Mouse (Mus musculus): ENCODE measurements at regions not wholly inside any gene's neighbourhood (a gene's known extent, or its start where the extent isn't known, plus 50 kb on each side); places are given as distances from the start of the nearest gene placed in this dataset.

DNA sequence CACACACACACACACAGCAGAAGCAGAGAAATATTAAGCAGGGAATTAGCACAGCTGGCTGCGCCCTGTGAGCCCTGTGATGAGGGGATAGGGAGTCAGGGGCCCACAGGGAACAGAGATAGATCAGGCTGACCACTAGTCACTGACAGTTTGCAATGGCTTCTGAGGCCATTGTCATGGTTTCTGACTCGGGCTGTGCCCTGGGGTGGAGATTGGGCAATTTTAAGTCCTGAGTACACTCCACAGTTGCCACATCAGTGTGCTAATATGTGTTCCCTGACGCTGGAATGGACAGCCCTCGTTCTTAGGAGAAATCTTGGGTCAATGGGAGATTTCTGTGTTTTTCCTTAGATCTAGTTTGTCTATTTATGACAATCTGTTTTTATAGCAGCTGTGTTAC, 148.3 kb upstream of the Nectin1 start:
- no peak for ATAC-seq (ENCODE audit: low TSS enrichment)

DNA sequence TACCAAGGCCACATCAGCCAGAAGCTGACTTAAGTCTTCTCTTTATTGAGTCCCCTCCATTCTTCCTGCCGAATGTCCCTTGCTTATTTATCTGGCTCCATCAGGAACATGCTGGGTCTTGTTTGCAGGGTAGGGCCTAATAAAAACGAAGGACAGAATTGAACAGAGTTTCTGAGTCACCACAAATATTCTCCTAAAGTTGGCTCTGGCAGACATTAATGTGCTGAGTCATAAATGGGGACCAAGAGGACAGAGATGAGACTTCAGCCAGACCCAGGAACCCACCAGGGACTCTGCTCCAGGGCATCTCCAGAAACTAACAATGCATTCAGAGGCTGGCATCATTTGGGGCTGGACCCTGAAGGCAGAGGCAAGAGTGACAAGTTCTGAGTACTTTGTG, 143.4 kb upstream of the Nectin1 start:
- ATAC-seq (ENCODE audit: low TSS enrichment) = no peak

DNA sequence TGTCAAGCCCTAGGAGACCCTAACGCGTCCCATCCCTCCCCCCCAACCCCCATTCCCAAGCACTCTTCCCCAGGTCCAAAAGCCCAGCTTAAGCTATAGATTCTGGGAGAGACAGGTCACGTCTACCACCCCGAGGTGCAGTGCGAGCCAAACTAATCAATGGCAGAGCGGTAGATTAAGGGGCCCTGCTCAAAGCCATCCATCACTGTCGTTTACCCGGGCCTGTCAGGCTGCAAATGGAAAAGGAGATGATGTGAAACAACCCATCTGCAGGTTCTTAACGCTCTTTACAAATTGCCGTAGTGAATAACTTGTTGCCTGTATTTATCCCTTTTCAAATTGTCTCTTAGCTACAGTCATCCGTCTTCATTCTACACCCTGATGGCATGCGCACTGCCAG, 126.2 kb upstream of the Nectin1 start:
- no peak for ATAC-seq (ENCODE audit: low TSS enrichment)

DNA sequence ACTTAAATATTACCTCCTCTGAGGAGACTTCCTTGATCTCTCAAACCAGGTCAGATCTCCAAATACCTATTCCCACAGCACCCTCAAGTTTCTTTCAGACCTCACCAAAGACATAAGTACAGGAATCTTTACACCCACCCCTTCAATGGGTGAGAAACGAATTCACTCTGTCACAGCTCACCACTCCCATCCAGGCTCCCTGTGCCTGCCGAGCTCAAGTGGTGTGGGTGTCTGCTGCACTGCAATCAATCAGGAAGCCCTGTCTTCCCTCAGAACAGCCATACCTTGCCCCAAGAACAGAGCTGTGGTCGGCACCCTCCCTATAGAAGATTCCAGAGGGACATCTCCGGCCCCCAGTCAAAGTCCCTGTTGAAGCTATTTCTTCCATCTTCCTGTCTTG, 116.2 kb upstream of the Nectin1 start:
- peak; percentile 52; the same call in 1 of the 2 replicates for ATAC-seq (ENCODE audit: low TSS enrichment)

DNA sequence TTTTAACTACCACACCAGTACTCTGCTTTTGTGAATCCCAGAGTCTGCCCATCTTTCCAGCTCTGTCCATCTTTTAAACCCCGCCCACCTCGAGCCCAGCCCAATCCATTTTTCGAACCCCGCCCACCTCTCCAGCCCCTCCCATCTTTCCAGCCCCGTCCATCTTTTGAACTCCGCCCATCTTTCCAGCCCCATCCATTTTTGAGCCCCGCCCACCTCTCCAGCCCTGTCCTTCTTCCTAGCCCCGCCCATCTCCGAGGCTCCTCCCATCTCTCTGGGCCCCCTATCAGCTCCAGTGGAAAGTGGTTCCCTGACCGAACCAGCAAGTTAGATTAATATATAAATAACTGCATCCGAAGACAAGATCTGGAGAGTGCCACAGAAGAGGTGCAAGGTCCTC, 115.0 kb upstream of the Nectin1 start:
- no peak for ATAC-seq (ENCODE audit: low TSS enrichment)

DNA sequence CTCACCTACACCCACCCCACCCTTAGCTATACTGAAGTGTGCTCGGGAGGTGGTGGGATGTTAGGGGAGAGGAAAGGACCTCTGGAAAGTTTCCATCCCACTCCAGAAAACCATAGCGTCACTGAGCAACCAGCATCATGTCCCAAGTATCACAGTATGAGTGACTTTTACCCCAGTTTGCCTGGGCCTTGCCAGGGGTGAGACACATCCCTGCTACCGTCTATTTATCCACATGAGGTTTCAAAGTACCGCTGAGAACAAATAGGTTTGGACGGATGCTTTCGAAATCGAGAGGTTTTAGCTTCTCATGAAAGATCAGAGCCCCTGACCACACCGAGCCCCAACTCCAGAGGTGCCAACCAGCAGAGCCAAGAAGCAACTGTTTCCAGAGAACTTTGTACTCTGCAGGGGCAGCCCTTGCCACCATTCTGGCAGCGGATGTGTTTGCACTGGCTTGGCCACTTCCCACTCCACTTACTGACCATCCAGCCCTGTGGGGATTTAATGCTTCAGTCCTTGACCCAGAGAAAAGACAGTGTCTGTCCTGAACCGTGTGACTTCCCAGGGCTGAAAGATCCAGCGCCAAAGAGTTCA, 107.3 kb upstream of the Nectin1 start:
- no peak for ATAC-seq (ENCODE audit: low TSS enrichment)

DNA sequence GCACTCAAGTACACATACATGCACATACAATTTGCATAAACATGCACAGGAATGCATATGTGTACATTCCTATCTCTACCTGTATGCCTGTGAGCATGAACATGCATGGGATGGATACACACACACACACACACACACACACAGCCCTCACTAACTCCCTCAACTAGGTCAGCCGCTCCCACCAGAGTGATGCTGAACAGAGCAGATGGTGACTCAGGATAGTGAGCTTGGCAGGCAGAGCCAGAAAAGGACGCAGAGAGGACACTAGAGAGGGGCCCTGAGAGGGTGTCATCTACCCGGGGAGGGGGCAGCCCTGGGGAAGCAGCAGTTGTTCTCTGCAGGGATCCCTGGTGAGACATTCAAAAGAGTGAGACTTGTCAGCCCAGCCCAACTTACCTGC, 85.6 kb upstream of the Nectin1 start:
- peak; percentile 59; the same call in 1 of the 2 replicates for ATAC-seq (ENCODE audit: low TSS enrichment)

DNA sequence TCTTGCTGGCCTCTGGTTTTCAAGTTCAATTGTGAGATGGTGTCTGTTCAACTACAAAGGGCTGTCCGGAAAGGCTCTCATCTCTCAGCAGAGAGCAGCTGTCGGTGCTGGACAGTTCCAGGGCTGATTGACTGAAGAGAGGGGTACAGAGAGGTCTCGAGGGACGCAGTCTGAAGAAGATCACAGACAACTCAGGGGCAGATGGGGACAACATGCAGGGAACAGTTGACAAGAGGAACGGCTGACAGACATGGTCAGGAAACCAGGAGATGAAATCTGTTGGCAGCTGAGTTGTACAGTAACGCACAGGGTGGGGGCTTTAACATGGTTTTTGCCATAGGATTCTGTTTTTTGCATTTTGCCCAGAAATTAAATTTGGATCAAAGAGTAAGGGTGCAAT, 84.5 kb upstream of the Nectin1 start:
- no peak for ATAC-seq (ENCODE audit: low TSS enrichment)

DNA sequence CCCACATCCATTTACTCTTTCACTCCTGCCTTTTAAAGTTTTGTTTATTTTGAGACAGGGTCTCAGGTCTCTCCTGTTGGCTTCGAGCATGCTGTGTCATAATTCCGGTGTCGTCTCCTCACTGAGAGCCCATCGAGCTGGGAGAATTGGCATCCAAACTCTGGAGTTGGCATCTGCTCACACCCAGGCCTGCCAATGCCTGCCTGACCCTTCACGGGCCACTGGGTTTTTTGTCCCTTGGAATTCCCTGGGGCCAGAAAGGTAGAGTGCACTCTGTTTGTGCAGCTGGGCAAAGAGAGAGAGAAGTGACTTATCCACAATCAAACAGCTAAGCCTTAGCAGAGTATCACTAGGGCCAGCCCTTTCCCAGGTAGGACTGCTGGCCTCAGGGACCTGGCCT, 83.6 kb upstream of the Nectin1 start:
- no peak for ATAC-seq (ENCODE audit: low TSS enrichment)

DNA sequence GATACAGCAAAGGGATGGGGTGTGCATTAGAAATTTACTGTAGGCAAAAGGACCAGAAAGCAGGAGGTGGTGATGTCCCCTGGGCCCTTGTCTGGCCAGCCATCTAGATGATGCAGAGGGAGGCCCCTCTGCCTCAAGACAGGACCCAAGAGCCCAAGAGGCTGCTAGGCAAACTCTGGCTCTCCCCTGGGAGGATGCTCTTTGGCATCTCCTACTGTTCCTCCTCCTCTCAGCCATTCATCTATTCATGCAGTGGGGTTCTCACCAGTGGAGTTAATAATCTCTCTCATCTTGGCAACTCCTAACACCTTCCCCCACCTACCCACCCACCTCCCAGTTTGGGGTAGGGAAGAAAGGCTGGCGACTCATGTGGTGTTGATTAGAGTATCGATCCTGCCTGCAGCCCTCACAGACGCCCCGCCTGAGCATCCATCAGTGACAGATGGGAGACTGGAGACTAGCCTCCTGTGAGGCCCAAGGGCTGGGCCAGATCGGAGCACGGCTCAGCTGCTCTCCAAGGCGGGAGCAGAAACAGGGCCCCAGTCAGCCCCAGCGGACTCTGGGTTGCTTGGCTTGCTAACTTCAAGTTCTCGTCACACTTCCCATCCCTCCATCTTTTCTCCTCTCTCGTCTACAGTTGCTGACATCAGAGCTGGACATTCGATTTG, 82.8 kb upstream of the Nectin1 start:
- no peak for ATAC-seq (ENCODE audit: low TSS enrichment)

DNA sequence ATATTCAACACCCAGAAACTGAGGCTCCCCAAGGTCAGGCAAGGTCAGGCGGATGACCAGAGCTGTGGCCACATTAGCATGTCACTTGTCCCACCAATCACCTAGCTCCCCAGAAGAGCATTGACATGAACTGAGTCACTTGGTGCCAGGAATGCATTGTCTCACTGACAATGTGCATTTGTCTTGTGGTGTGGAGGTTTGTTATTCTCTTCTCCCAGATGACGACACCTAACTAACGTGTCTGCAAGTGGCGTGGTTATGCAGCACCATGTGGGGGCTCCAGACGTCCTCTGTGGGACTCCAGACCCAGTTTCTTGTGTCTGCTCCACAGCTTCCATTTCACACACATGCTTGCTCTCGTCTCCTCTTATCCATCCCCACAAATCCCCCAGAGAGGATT, 82.1 kb upstream of the Nectin1 start:
- ATAC-seq (ENCODE audit: low TSS enrichment) = no peak; the same call in 1 of the 2 replicates

DNA sequence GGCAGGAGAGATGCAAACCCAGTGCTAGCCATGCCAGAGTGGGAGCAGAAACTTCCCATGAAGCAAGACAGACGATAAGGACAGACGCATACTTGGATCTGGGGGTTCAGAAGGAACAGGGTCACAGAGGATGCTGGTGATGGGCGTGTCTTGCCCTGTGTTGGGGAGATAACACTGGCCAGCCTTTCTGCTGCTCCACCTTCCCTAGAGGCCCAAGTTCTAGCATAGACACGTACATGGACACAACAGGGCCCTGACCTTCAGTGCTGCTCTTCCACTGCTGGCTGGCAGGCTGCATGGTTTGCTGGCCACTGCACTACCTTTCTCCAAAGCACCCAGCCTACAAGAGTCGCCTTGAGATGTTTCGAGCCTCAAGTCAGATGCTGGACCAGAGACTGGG, 76.4 kb upstream of the Nectin1 start:
- ATAC-seq (ENCODE audit: low TSS enrichment) = no peak

DNA sequence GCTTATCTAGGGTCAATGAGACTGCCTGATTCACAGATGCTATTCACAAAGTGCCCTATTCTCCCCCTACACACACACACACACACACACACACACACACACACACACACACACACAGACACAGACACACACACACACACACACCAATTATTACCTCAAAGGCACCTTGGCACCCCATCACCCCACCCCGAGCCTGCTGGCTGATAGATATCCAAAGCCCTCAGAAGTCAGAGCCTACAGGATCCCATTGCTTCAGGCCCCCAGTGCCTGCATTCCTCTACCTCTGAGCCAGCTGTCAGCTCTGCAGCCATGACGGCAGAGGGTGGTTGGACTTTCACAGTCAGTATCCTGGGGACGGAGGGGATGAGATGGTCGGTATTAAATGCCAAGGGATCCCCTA, 75.8 kb upstream of the Nectin1 start:
- no peak for ATAC-seq (ENCODE audit: low TSS enrichment)

DNA sequence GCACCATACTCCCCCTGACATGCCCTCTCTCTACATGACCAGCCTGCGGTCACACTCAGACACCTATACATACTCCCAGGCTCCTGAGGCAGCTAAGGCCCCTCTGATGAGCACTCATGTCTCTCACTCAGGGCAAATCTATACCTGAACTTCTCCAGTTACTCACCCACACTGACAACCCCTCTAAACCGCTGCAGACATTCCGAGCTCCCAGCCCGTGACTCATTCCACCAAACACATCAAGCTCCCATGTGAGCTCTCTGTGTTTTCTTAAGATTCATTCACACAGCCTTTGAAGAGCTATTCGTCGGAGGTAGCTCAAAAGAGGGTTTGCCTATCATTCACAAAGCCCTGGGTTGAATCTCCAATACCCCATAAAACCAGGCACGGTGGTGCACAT, 75.1 kb upstream of the Nectin1 start:
- ATAC-seq (ENCODE audit: low TSS enrichment) = peak; percentile 64; the same call in 1 of the 2 replicates

DNA sequence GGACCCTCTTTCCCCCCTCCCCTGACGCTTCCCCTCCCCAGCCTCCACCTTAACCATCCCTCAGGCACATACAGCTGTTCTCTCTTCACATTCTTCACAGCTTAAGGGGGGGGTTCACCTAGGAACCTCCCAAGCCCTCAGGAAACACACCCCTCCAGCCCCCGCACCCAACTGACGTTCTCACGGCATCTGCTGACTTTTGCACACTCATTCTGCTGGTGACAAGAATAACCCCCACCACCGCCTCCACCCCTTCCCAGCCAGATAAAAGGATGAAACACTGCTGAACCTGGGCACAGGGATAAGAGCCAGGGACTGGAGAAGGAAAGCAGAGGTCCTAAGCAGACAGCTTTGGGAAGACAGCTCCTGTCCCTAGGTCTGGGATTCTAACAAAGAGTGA, 73.2 kb upstream of the Nectin1 start:
- ATAC-seq (ENCODE audit: low TSS enrichment) = peak; percentile 47; the same call in 1 of the 2 replicates

DNA sequence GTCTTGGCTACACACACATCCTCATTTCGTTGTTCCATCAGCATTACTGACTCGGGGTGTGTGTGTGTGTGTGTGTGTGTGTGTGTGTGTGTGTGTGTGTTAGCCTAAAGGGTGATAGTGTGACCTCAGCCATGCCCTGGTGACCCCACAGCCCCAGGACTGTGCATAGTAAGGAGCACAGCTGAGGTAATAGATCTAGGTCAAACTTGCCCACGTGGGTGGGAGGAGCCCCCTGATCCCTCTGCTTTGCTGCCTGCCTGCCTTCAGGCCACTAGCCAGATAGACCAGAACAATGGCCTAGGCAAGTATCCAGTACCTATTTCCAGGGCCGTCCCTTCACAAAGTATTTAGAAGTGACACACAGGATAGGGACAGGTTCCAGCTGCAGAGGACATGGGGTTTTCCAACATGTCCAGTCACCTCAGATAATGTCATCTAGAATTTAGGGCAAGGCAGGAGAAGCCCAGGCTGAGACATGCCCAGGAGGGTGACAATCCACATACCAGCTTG, 70.6 kb upstream of the Nectin1 start:
- no peak for ATAC-seq (ENCODE audit: low TSS enrichment)

DNA sequence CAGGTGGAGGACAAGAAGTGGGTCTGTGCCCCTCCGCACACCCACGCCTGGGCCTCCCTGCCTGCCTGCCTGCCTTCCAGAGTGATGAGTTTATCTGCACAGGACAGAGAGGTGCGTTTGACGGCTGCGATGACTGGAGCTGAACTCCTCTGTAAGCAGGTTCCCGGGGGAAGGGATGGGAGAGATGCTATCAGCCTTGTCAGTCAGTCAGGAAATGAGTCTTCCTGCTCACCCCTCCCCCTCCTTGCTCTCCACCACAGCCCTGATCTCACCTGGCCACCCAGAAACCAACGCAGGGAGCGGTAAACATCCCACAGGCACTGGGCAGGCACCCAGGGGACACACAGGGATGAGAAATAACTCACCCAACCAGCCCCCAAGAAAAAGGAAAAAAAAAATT, 69.5 kb upstream of the Nectin1 start:
- no peak for ATAC-seq (ENCODE audit: low TSS enrichment)

DNA sequence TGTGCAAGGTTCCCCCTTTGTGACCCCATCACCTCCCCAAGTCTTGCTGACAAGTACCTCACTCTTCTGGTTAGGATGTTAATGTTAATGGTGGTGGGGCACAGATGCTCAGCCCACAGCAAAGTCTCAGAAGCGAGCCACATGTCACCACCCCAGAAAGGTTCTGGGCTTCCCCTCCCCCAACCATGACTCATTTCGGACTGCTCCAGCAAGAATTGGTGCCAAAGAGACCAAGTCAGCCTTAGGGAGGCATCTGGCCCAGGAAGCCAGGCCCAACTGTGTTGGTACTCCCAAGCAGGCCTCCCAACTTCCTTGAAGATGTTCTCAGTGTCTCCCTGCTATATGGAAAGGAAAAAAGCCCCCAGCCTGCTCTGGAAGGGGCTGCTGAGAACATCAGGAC, 67.8 kb upstream of the Nectin1 start:
- no peak for ATAC-seq (ENCODE audit: low TSS enrichment)

DNA sequence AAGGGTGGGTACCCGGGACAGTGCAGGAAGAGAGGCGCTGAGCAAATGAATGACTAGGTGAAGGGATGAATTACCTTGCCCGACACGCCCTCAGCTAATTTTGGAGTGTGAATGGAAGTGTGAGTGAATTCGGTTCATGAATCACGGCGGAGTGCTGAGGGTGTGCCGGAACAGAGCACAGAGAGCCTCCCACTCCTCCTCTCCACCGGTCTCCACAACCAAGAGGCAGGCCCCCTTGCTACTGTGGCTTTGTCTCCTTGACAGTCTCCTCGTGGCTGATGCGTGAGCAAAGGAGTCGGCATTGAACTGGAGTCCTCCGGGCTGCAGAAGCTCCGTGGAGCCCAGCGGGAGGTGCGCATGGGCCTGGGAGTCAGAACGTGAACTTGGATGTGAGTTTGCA, 64.5 kb upstream of the Nectin1 start:
- no peak for ATAC-seq (ENCODE audit: low TSS enrichment)

DNA sequence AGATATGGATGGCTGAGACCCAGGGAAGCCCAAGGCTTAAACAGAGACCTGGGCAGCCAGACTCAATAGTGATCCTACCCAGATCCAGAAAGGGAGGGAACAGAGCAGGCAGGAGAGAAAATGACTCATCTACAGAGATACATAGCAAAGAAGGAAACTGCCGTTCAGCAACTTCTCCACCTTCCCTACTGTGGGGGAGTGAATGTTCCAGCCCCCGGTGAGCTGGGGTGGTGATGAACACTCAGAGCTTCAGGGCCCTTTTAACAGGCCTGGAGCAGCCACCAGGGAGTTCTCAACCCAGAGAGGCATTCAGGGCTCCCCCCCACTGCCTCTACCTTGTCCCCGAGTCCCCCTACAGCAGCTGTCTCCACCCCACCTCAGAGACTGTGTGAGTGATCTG, 62.5 kb upstream of the Nectin1 start:
- peak; percentile 95 for ATAC-seq (ENCODE audit: low TSS enrichment)

DNA sequence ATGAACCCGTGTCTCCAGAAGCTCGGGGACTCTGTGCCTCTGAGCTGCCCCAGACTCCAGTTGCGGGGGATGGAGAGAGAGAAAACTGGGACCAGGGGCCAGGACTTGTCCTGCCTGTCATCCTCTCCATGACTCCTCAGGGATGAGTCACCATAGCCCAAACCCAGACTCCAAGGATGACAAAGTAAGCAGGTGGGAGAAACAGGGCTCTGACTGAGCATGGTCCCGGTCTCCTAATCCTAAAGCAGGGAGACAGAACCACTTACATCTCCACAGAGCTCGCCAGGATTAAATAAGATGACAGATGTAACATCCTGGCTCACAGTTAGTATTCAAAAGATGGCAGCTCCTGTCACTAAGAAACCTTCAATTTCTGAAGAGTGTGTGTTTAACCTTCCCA, 61.7 kb upstream of the Nectin1 start:
- peak; percentile 69; the same call in 1 of the 2 replicates for ATAC-seq (ENCODE audit: low TSS enrichment)

DNA sequence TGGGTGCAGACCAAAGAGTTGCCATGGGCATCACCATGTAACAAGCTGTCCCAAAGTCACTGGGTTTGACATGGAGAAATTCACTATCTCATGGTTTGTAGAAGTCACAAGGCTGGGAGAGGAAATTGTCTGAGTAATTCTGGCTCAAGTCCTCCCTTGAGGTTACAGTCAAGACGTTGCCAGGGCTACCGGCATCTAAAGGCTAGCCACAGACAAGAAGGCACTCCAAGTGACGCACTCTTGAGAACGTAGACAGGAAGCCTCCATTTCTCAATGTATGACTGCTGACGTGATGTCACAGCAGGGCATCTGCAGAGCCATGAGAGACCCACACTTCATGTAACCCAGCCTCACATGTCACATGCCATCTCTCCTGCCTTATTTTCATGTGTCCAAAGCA, 59.2 kb upstream of the Nectin1 start:
- ATAC-seq (ENCODE audit: low TSS enrichment) = no peak

DNA sequence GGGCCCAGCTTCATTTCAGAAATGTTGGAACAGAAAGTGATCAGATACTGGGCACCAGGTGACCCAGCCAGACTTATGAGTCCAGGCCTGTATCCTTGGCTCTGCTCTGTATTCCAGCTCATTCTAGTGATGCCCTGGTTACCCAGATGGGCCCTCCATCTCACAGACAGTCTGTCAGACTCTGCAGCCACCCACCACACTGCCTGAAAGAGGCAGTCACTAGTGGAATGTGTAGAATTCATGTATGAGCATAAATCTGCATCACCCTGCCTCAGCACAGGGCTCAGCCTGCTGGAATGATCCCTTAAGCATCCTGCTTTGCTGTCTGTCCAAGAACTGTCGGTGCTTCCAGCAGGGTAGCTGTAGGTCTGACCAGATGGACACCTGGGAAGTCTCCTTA, 51.8 kb upstream of the Nectin1 start:
- peak; percentile 91 for ATAC-seq (ENCODE audit: low TSS enrichment)

DNA sequence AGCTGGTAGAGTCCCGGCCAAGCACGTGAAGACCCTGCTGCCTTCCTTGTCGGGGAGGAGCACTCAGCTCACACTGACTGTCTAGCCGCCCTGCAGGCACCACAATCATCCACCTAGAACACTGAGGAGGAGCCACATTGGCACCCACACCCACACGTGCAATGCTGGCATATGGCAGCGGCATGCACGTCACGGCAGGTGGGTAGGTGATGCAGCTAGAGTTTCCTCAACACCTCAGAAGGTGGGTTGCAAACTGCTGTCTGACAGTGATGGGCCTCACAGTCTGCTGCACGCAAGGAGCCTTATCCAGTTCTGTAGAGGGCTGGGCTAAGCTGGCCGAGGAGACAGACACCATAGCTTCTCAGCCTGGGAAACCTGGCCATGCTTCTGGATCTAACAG, 51.2 kb upstream of the Nectin1 start:
- peak; percentile 87 for ATAC-seq (ENCODE audit: low TSS enrichment)

All from frontal cortex, adult (tissue).